Mouse (Mus musculus) embryonic facial prominence, embryonic 12.5 days (tissue): ENCODE data around the gene Chchd10. TPM values are rescaled to one million over a fixed set of nuclear protein-coding genes. Genes with fewer than 3 reads are reported as not detected.
"Not testable (repeated sequence)": the region's sequence is repeated elsewhere in the genome, so short reads cannot be mapped to it uniquely, and the experiment has no call there.

Experiments
- ATAC-seq: fragments of 200-750 bp; cut with Nextera tagmentation; 2 replicates; pipeline ENCODE4 v1.8.0; 2017; ENCODE audit not compliant: insufficient number of reproducible peaks, insufficient read depth, low FRiP score, low TSS enrichment
- H3K27ac ChIP-seq: fragments of 300-500 bp; sonication (generic); 2 replicates; pipeline ENCODE4 v1.5.1; 2016; ENCODE audit warnings: mild to moderate bottlenecking
- H3K27me3 ChIP-seq: fragments of 300-500 bp; sonication (generic); 2 replicates; pipeline ENCODE4 v1.6.1; 2016; ENCODE audit warnings: mild to moderate bottlenecking, moderate library complexity
- H3K36me3 ChIP-seq: fragments of 300-500 bp; sonication (generic); 2 replicates; pipeline ENCODE4 v1.6.1; 2016; ENCODE audit warnings: mild to moderate bottlenecking
- H3K4me1 ChIP-seq: fragments of 300-500 bp; sonication (generic); 2 replicates; pipeline ENCODE4 v1.6.1; 2016
- H3K4me2 ChIP-seq: fragments of 300-500 bp; sonication (generic); replicated peaks from 2 replicates; pipeline ENCODE4 v1.6.1; 2016; ENCODE audit warnings: mild to moderate bottlenecking, moderate library complexity
- H3K4me3 ChIP-seq: fragments of 300-500 bp; sonication (generic); 2 replicates; pipeline ENCODE4 v1.5.1; 2016; ENCODE audit warnings: mild to moderate bottlenecking
- H3K9ac ChIP-seq: fragments of 300-500 bp; sonication (generic); 2 replicates; pipeline ENCODE4 v1.6.1; 2016; ENCODE audit warnings: mild to moderate bottlenecking, moderate library complexity
- H3K9me3 ChIP-seq: fragments of 300-500 bp; sonication (generic); 2 replicates; pipeline ENCODE4 v1.6.1; 2016; ENCODE audit warnings: mild to moderate bottlenecking, moderate library complexity
- WGBS: fragments of 180-500 bp; shearing (Covaris S2); methylation state at CpG from one replicate; pipeline ENCODE4 v1.1.7; 2016; 5-methylcytosine and 5-hydroxymethylcytosine counted together
- polyA plus RNA-seq: library from polyadenylated mRNA; unstranded; fragments of >200 nt; fragmentation: Nextera tagmentation; extraction: Ambion mirVana; gene quantifications from 2 replicates; pipeline ENCODE4 v1.2.1, GENCODE M21; 2016

Chchd10 gene
- 10.2 and 11.8 TPM in 2 replicates for polyA plus RNA-seq

DNA sequence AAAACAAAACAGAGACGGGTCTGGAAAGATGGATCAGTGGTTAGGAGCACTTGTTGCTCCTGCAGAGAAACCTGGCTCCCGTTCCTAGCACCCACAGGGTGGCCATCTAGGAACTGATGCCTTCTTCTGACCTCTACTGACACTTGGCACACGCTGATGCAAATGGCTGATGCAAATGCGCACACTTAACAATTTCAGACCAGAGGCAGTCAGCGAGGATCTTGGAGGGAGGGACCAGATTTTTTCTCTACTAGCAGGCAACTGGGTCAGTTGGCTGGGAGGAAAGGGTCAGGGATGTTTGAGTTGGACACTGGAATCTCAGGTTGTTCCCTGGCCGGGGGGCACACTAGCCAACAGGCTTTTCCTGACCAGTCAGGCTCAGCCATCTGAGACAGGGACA, at the start of gene Chchd10:
Chchd10 (plus strand) TSS at position 240 of the 400 bp plus-strand sequence.
- H3K36me3 ChIP-seq = peaks cover 5% of the 10 kb centered on the region
- H3K27ac ChIP-seq = peak within 1 kb of the TSS; percentile 80
- WGBS = 27% methylated on average over 6 of the region's 6 CpGs
- peak within 1 kb of the TSS; percentile 66 for H3K4me3 ChIP-seq
- H3K4me2 ChIP-seq = peak within 1 kb of the TSS; percentile 83
- no peak for ATAC-seq
- H3K4me1 ChIP-seq = peaks cover 38% of the 10 kb centered on the region
- H3K9ac ChIP-seq = peak within 1 kb of the TSS; percentile 94
- H3K9me3 ChIP-seq = no peaks in the 10 kb centered on the region
- H3K27me3 ChIP-seq = peaks cover 34% of the 10 kb centered on the region

GRCm38 (mm10) chr10:75883232-75883552, 49.7 kb upstream of the Chchd10 start:
- peak overlapping the region; percentile 67; the same call in 1 of the 2 replicates for H3K27ac ChIP-seq
- H3K9ac ChIP-seq = 0 out of 2 replicates have a peak overlapping the region, but pooled peaks have one; percentile 27
- H3K36me3 ChIP-seq = no peaks in the 10 kb centered on the region
- no peaks in the 10 kb centered on the region for H3K27me3 ChIP-seq
- H3K9me3 ChIP-seq = no peaks in the 10 kb centered on the region
- no peak overlapping the region for H3K4me3 ChIP-seq
- no peak for ATAC-seq
- WGBS = 0% methylated on average over 10 of the region's 10 CpGs
- peaks cover 20% of the 10 kb centered on the region for H3K4me1 ChIP-seq
- peak overlapping the region; percentile 37 for H3K4me2 ChIP-seq

GRCm38 (mm10) chr10:75884742-75885141, 48.2 kb upstream of the Chchd10 start:
- H3K4me1 ChIP-seq = peaks cover 28% of the 10 kb centered on the region
- no peak overlapping the region for H3K4me3 ChIP-seq
- no peak for ATAC-seq
- 92% methylated on average over 8 of the region's 8 CpGs for WGBS
- no peak overlapping the region for H3K9ac ChIP-seq
- no peaks in the 10 kb centered on the region for H3K9me3 ChIP-seq
- no peak overlapping the region for H3K4me2 ChIP-seq
- no peaks in the 10 kb centered on the region for H3K36me3 ChIP-seq
- H3K27me3 ChIP-seq = no peaks in the 10 kb centered on the region
- no peak overlapping the region for H3K27ac ChIP-seq

GRCm38 (mm10) chr10:75887504-75887903, 45.4 kb upstream of the Chchd10 start:
- H3K9ac ChIP-seq, H3K27ac ChIP-seq, H3K4me3 ChIP-seq, ATAC-seq, H3K36me3 ChIP-seq, H3K4me2 ChIP-seq, H3K27me3 ChIP-seq, H3K9me3 ChIP-seq: not testable (repeated sequence)
- H3K4me1 ChIP-seq = peaks cover 14% of the 10 kb centered on the region
- WGBS = 75% methylated on average over 5 of the region's 5 CpGs

- peaks cover 15% of the 10 kb centered on the region for H3K4me1 ChIP-seq
- no peak overlapping the region for H3K4me3 ChIP-seq
- peaks cover 7% of the 10 kb centered on the region; the same call in 1 of the 2 replicates for H3K36me3 ChIP-seq
- no peaks in the 10 kb centered on the region for H3K9me3 ChIP-seq
- no peaks in the 10 kb centered on the region for H3K27me3 ChIP-seq
- no peak for ATAC-seq
- WGBS = 48% methylated on average over 8 of the region's 8 CpGs
- no peak overlapping the region for H3K27ac ChIP-seq
- no peak overlapping the region for H3K4me2 ChIP-seq
- H3K9ac ChIP-seq = no peak overlapping the region
These were observed 43.4 kb upstream of the Chchd10 start for GRCm38 (mm10) chr10:75889406-75890153.

DNA sequence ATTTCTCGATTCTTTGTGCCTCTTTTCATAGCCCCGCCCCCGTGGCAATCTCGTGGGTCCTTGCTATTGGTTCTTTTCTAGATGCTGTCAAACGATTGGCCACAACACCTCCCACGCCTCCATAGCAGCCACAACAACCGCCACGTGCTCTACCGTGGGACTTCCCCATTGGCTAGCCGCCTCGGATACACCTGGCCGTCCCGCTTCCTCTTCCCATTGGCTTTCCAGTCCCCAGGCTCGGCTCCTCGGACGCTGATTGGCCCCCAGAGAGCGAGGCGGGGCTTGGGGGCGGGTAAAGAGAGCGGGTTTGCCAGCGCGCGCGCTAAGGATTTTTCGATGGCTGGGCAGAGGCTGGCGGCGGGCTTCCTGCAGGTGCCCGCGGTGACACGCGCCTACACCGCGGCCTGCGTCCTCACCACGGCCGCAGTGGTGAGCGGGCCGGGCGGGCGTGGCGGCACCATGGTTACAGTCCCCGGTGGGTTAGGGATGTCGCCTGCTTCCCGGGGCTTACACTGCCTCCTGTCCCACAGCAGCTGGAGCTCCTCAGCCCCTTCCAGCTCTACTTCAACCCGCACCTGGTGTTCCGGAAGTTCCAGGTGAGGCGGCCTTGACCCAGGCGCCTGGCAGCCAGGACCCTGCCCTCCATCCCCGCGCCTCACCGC, 39.7 kb upstream of the Chchd10 start, which contains the start of gene Derl3:
Derl3 (plus strand) TSS at position 325 of the 662 bp plus-strand sequence.
- 2% methylated on average over 50 of the region's 51 CpGs for WGBS

DNA sequence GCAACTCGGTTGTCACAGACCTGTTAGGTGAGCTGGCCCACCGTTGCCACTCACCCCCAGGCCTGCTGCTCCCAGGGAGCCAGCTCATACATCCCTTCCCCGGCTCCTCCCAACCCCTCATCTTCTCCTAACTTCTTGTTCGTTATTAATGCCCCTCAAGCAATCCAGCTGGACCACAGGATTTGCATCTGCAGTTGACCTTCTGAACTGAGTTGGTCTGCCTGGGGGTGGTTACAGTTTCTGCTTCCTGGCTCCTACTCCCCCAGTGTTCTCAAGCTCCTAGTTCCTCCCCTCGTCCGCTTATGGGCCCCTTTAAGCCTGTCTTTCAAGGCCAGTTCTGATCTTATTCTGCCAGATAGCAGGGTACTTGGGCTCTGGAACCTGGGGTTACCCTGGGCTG, 38.3 kb upstream of the Chchd10 start:
- Histone ChIP-seq H3K27me3 (no peaks in the 10 kb centered on the region), H3K27ac (no peak overlapping the region), H3K4me3 (no peak overlapping the region), H3K9me3 (no peaks in the 10 kb centered on the region), H3K4me2 (no peak overlapping the region), H3K4me1 (peaks cover 8% of the 10 kb centered on the region; the same call in 1 of the 2 replicates), H3K9ac (no peak overlapping the region), H3K36me3 (peaks cover 52% of the 10 kb centered on the region)
- 72% methylated on average over 6 of the region's 6 CpGs for WGBS
- ATAC-seq = no peak

More for the DNA sequence above, 39.7 kb upstream of the Chchd10 start, which contains the start of gene Derl3:
- H3K4me3 ChIP-seq = peak within 1 kb of the TSS; percentile 40
- H3K27me3 ChIP-seq = no peaks in the 10 kb centered on the region
- peaks cover 15% of the 10 kb centered on the region for H3K4me1 ChIP-seq
- peaks cover 39% of the 10 kb centered on the region for H3K36me3 ChIP-seq
- ATAC-seq = peak; percentile 98
- H3K9me3 ChIP-seq = no peaks in the 10 kb centered on the region
- peak within 1 kb of the TSS; percentile 35; the same call in 1 of the 2 replicates for H3K9ac ChIP-seq
- H3K27ac ChIP-seq = no peak within 1 kb of the TSS
- peak within 1 kb of the TSS; percentile 89 for H3K4me2 ChIP-seq

DNA sequence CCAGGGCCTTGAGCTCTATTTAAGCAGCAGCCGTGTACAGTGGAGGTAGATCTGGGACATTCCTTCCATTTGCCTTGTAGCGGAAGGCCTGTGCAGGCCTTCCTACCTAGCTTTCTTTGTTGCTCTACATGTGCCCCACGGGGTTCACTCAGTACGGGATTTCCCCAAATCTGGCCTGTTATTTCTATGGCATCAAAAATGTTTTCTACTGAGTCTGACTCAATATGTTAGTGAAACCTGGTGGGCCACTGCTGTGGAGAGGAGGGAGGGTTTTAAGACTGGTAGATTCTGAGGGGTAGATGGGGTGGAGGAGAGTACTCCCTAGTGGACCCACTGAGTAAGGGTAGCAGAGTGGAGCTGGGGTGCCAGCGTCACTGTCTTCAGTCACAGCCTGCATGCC, 37.2 kb upstream of the Chchd10 start:
- Histone ChIP-seq H3K4me2 (no peak overlapping the region), H3K9me3 (no peaks in the 10 kb centered on the region)
- WGBS = 90% methylated on average over 5 of the region's 5 CpGs

GRCm38 (mm10) chr10:75896208-75896607, 36.7 kb upstream of the Chchd10 start:
- Histone ChIP-seq H3K4me3 (no peak overlapping the region), H3K36me3 (peaks cover 66% of the 10 kb centered on the region), H3K9ac (no peak overlapping the region), H3K9me3 (no peaks in the 10 kb centered on the region), H3K27ac (no peak overlapping the region), H3K27me3 (no peaks in the 10 kb centered on the region), H3K4me2 (no peak overlapping the region), H3K4me1 (peaks cover 7% of the 10 kb centered on the region; the same call in 1 of the 2 replicates)
- WGBS = 93% methylated on average over 1 of the region's 1 CpGs
- ATAC-seq = no peak

More for the DNA sequence above, 37.2 kb upstream of the Chchd10 start:
- no peak for ATAC-seq
- Histone ChIP-seq H3K27ac (no peak overlapping the region), H3K9ac (no peak overlapping the region), H3K27me3 (no peaks in the 10 kb centered on the region), H3K4me3 (no peak overlapping the region), H3K36me3 (peaks cover 62% of the 10 kb centered on the region), H3K4me1 (peaks cover 7% of the 10 kb centered on the region; the same call in 1 of the 2 replicates)

DNA sequence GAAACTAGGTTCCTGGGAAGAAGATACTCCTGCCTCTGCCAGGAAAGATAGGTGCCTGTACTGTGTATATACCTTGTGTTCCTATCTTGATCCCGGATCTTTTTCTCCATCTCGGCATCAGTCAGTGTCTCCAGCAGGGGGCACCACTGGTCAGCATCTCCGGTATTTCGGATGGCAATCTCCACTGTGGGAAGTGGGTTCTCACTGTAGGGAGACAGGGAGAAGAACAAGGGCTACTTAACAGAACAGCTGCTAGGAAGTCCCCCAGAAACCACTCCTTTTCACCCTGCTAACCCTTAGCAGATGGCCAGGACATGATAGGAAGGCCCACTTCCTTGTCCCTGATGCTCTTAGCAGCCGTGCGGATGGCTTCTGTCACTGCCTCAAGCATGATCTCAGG, 35.6 kb upstream of the Chchd10 start:
- peaks cover 78% of the 10 kb centered on the region for H3K36me3 ChIP-seq
- no peak for ATAC-seq

GRCm38 (mm10) chr10:75898039-75898564, 34.8 kb upstream of the Chchd10 start:
- 72% methylated on average over 6 of the region's 6 CpGs for WGBS
- no peak overlapping the region for H3K9ac ChIP-seq
- H3K4me3 ChIP-seq = no peak overlapping the region
- peaks cover 7% of the 10 kb centered on the region; the same call in 1 of the 2 replicates for H3K4me1 ChIP-seq
- no peaks in the 10 kb centered on the region for H3K9me3 ChIP-seq
- no peak overlapping the region for H3K27ac ChIP-seq
- peaks cover 85% of the 10 kb centered on the region for H3K36me3 ChIP-seq
- H3K27me3 ChIP-seq = no peaks in the 10 kb centered on the region
- ATAC-seq = no peak
- no peak overlapping the region for H3K4me2 ChIP-seq

More for the DNA sequence above, 35.6 kb upstream of the Chchd10 start:
- H3K27ac ChIP-seq = no peak overlapping the region
- no peak overlapping the region for H3K9ac ChIP-seq
- H3K4me1 ChIP-seq = peaks cover 7% of the 10 kb centered on the region; the same call in 1 of the 2 replicates
- H3K4me3 ChIP-seq = no peak overlapping the region
- H3K9me3 ChIP-seq = no peaks in the 10 kb centered on the region
- WGBS = 43% methylated on average over 6 of the region's 6 CpGs
- H3K4me2 ChIP-seq = no peak overlapping the region
- H3K27me3 ChIP-seq = no peaks in the 10 kb centered on the region
